Mouse (Mus musculus): Measurements from ENCODE around the gene Bach2. TPM values are rescaled to one million over a fixed set of nuclear protein-coding genes. Genes with fewer than 3 reads are reported as not detected.

Bach2 gene
- polyA plus RNA-seq, 1 experiment from 2014 or later, result 13.0 TPM

DNA sequence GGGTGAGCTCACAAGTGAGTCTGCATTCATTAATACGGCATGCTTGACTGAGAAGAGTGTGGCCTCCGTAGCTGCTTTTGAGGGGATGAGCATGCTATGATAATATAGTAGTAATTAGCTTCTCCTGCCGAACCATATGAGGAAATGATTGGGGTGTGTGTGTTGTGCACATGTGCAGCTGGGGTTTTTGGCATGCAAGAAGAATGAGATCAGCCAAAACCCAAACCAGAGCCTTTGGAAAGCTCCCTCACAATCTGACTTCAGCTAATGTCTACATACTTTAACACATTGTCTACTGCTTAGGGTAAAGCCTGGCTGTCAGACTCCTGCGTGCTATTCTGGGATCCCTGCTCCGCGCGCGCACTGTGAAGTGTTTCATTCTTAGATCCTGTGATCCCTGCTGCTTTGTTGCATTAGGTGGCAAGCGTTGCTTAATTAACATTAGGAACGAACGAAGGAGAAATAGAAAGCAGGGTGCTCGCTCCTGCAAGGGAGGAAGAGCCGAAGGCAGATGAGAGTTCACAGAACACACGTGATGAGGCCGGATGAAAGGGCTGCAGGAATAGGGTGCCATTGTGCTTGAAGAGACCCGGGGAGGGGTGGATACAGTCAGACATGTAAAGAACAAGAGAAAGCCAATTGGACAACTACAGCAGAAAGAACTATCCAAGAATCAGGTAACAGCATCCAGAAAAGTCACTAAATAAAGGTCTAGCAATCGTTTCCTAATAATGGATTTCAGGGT lies 248.2 kb downstream of the Bach2 start:
- Histone ChIP-seq H3K9ac (no peak overlapping the region), H3K4me2 (replicated peaks) (no peak overlapping the region), H3K4me3 (no peak overlapping the region), H3K9me3 (no peaks in the 10 kb centered on the region), H3K4me1 (peaks cover 29% of the 10 kb centered on the region), H3K36me3 (no peaks in the 10 kb centered on the region), H3K27me3 (no peaks in the 10 kb centered on the region), H3K27ac (no peak overlapping the region)
- ATAC-seq (ENCODE audit: insufficient number of reproducible peaks, insufficient read depth, low FRiP score, low TSS enrichment), result no peak
- 70% methylated on average over 17 of the region's 17 CpGs for WGBS

GRCm38 (mm10) chr4:32489186-32489585 lies 250.6 kb downstream of the Bach2 start:
- Histone ChIP-seq H3K27ac (no peak overlapping the region), H3K4me3 (no peak overlapping the region), H3K4me2 (replicated peaks) (no peak overlapping the region), H3K27me3 (no peaks in the 10 kb centered on the region), H3K9me3 (no peaks in the 10 kb centered on the region), H3K36me3 (no peaks in the 10 kb centered on the region), H3K9ac (no peak overlapping the region), H3K4me1 (peaks cover 14% of the 10 kb centered on the region; the same call in 1 of the 2 replicates)
- 79% methylated on average over 1 of the region's 1 CpGs for WGBS
- no peak for ATAC-seq (ENCODE audit: insufficient number of reproducible peaks, insufficient read depth, low FRiP score, low TSS enrichment)

DNA sequence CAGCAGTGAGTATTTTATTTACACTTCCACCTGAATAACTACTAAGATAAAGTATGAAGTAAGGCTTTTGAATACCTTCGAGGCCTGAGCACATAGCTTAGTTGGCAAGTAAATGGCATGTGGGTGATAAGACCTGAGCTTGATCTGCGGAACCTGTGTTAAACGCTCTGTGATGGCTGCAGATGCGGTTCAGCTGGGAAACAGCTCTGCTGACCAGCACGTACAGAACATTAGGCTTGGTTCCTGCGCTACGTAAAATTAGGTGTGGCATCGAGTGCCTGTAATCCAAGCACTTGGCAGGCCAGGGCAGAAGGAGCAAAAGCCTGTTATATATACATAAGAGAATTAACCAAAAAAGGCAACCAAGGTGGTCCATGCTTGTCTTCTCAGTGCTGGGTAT lies 252.6 kb downstream of the Bach2 start:
- Histone ChIP-seq H3K4me1 (peaks cover 9% of the 10 kb centered on the region; the same call in 1 of the 2 replicates), H3K9me3 (no peaks in the 10 kb centered on the region), H3K36me3 (no peaks in the 10 kb centered on the region), H3K4me2 (replicated peaks) (no peak overlapping the region), H3K4me3 (no peak overlapping the region), H3K27ac (no peak overlapping the region), H3K27me3 (no peaks in the 10 kb centered on the region), H3K9ac (no peak overlapping the region)
- ATAC-seq (ENCODE audit: insufficient number of reproducible peaks, insufficient read depth, low FRiP score, low TSS enrichment), result no peak
- WGBS, result 77% methylated on average over 8 of the region's 8 CpGs

GRCm38 (mm10) chr4:32492834-32493233 lies 254.2 kb downstream of the Bach2 start:
- no peak for ATAC-seq (ENCODE audit: insufficient number of reproducible peaks, insufficient read depth, low FRiP score, low TSS enrichment)
- no peak overlapping the region for H3K9ac ChIP-seq
- H3K4me2 ChIP-seq (replicated peaks), result no peak overlapping the region
- WGBS, result 84% methylated on average over 7 of the region's 7 CpGs
- no peak overlapping the region for H3K27ac ChIP-seq
- no peak overlapping the region for H3K4me3 ChIP-seq
- H3K4me1 ChIP-seq, result no peaks in the 10 kb centered on the region
- H3K27me3 ChIP-seq, result no peaks in the 10 kb centered on the region
- H3K9me3 ChIP-seq, result no peaks in the 10 kb centered on the region
- no peaks in the 10 kb centered on the region for H3K36me3 ChIP-seq

DNA sequence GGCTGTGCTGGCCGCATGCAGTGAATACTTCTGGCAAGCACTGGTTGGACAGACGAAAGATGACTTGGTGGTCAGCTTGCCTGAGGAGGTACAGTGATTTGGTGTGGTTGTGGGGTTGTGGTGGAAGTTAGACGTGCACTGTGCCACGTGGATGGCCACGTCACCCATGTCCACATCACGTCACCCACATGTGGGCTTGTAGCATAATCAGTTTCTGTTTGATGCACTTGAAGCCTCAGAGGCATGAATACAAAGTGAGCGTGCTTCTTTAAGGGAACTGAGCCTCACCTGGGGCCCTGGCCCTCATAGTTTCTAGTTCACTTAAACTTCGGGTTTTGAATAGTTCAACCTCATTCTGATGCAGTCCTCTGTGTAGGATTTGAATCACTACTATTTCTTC lies 263.2 kb downstream of the Bach2 start:
- 90% methylated on average over 8 of the region's 8 CpGs for WGBS
- no peak for ATAC-seq (ENCODE audit: insufficient number of reproducible peaks, insufficient read depth, low FRiP score, low TSS enrichment)
- Histone ChIP-seq H3K4me3 (no peak overlapping the region), H3K36me3 (peaks cover 11% of the 10 kb centered on the region), H3K27me3 (no peaks in the 10 kb centered on the region), H3K4me1 (no peaks in the 10 kb centered on the region), H3K9me3 (no peaks in the 10 kb centered on the region), H3K9ac (no peak overlapping the region), H3K27ac (no peak overlapping the region), H3K4me2 (replicated peaks) (no peak overlapping the region)

GRCm38 (mm10) chr4:32502181-32502580 lies 263.6 kb downstream of the Bach2 start:
- ATAC-seq (ENCODE audit: insufficient number of reproducible peaks, insufficient read depth, low FRiP score, low TSS enrichment), result no peak
- Histone ChIP-seq H3K9ac (no peak overlapping the region), H3K36me3 (peaks cover 11% of the 10 kb centered on the region), H3K4me1 (no peaks in the 10 kb centered on the region), H3K27me3 (no peaks in the 10 kb centered on the region), H3K9me3 (no peaks in the 10 kb centered on the region), H3K4me2 (replicated peaks) (no peak overlapping the region), H3K4me3 (no peak overlapping the region), H3K27ac (no peak overlapping the region)
- 90% methylated on average over 4 of the region's 4 CpGs for WGBS

- peaks cover 11% of the 10 kb centered on the region for H3K36me3 ChIP-seq
- WGBS, result 90% methylated on average over 11 of the region's 11 CpGs
- no peak overlapping the region for H3K4me3 ChIP-seq
- ATAC-seq (ENCODE audit: insufficient number of reproducible peaks, insufficient read depth, low FRiP score, low TSS enrichment), result no peak
- H3K4me2 ChIP-seq (replicated peaks), result no peak overlapping the region
- no peaks in the 10 kb centered on the region for H3K9me3 ChIP-seq
- H3K4me1 ChIP-seq, result peaks cover 11% of the 10 kb centered on the region
- H3K27me3 ChIP-seq, result no peaks in the 10 kb centered on the region
- no peak overlapping the region for H3K9ac ChIP-seq
- H3K27ac ChIP-seq, result no peak overlapping the region
Observed at GRCm38 (mm10) chr4:32504236-32504635, 265.6 kb downstream of the Bach2 start.

- Histone ChIP-seq H3K9me3 (no peaks in the 10 kb centered on the region), H3K4me1 (peaks cover 18% of the 10 kb centered on the region), H3K36me3 (peaks cover 11% of the 10 kb centered on the region), H3K27me3 (no peaks in the 10 kb centered on the region), H3K4me2 (replicated peaks) (no peak overlapping the region), H3K4me3 (no peak overlapping the region), H3K9ac (no peak overlapping the region), H3K27ac (no peak overlapping the region)
- no peak for ATAC-seq (ENCODE audit: insufficient number of reproducible peaks, insufficient read depth, low FRiP score, low TSS enrichment)
- 87% methylated on average over 7 of the region's 7 CpGs for whole genome bisulfite sequencing
Observed at GRCm38 (mm10) chr4:32506306-32506808, 267.8 kb downstream of the Bach2 start.

DNA sequence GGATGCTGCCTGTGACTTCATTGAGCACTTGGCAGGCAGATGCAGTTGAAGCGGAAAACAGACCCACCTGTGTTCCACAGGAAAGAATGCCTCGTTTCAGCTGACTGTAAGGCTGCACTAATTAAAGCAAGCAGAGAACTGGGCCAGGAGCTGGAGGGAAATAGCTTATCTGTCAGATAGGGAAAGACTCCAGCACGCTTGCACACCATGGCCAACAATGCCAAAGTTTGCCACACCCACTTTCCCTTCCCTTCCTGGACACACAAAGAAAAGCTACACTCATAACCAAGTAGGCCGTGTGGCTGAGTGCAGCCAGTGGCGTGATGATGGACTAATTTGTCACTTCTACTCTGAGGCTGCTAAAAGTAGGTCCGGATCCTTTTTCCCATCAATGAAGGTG lies 268.4 kb downstream of the Bach2 start:
- Histone ChIP-seq H3K36me3 (peaks cover 11% of the 10 kb centered on the region), H3K27ac (no peak overlapping the region), H3K9me3 (no peaks in the 10 kb centered on the region), H3K4me1 (peaks cover 18% of the 10 kb centered on the region), H3K27me3 (no peaks in the 10 kb centered on the region), H3K9ac (no peak overlapping the region), H3K4me3 (no peak overlapping the region), H3K4me2 (replicated peaks) (no peak overlapping the region)
- no peak for ATAC-seq (ENCODE audit: insufficient number of reproducible peaks, insufficient read depth, low FRiP score, low TSS enrichment)
- WGBS, result 86% methylated on average over 6 of the region's 6 CpGs

GRCm38 (mm10) chr4:32508572-32508971 lies 270.0 kb downstream of the Bach2 start:
- Histone ChIP-seq H3K4me1 (peaks cover 18% of the 10 kb centered on the region), H3K36me3 (no peaks in the 10 kb centered on the region), H3K27me3 (no peaks in the 10 kb centered on the region), H3K9me3 (no peaks in the 10 kb centered on the region), H3K9ac (no peak overlapping the region), H3K27ac (peak overlapping the region; percentile 70; the same call in 1 of the 2 replicates), H3K4me3 (no peak overlapping the region), H3K4me2 (replicated peaks) (no peak overlapping the region)
- 29% methylated on average over 2 of the region's 2 CpGs for WGBS
- ATAC-seq (ENCODE audit: insufficient number of reproducible peaks, insufficient read depth, low FRiP score, low TSS enrichment), result no peak

DNA sequence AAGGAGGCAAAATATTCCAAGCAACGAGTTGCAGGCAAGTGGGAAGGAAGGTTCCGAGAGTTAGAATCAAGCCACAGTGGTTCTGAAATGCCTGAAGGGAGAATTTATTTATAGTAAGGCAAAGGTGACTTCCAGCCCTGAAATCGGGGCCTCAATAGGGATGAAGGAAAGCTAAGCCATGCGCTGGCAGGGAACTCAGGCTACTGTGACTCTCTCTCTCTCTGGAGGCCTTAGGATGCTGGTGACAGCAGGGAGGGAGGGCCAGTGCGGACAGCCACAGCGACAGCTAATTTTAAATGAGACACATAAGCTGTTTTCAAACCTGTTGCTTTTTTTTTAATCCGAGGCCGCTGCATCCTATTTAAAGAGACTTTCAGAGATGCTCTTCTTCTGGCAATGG lies 270.4 kb downstream of the Bach2 start:
- Histone ChIP-seq H3K4me1 (peaks cover 18% of the 10 kb centered on the region), H3K4me3 (no peak overlapping the region), H3K9me3 (no peaks in the 10 kb centered on the region), H3K4me2 (replicated peaks) (no peak overlapping the region), H3K27ac (peak overlapping the region; percentile 65), H3K9ac (no peak overlapping the region), H3K36me3 (no peaks in the 10 kb centered on the region), H3K27me3 (no peaks in the 10 kb centered on the region)
- 30% methylated on average over 8 of the region's 8 CpGs for WGBS
- ATAC-seq (ENCODE audit: insufficient number of reproducible peaks, insufficient read depth, low FRiP score, low TSS enrichment), result no peak

GRCm38 (mm10) chr4:32509832-32510612 lies 271.4 kb downstream of the Bach2 start:
- no peak for ATAC-seq (ENCODE audit: insufficient number of reproducible peaks, insufficient read depth, low FRiP score, low TSS enrichment)

More at GRCm38 (mm10) chr4:32509832-32510612, 271.4 kb downstream of the Bach2 start:
- H3K36me3 ChIP-seq, result no peaks in the 10 kb centered on the region
- no peak overlapping the region for H3K27ac ChIP-seq
- H3K4me1 ChIP-seq, result peaks cover 18% of the 10 kb centered on the region
- WGBS, result 61% methylated on average over 9 of the region's 9 CpGs
- no peak overlapping the region for H3K9ac ChIP-seq
- no peak overlapping the region for H3K4me3 ChIP-seq
- H3K4me2 ChIP-seq (replicated peaks), result no peak overlapping the region
- no peaks in the 10 kb centered on the region for H3K27me3 ChIP-seq
- no peaks in the 10 kb centered on the region for H3K9me3 ChIP-seq

All from embryonic facial prominence, embryonic 12.5 days (tissue).